Mouse (Mus musculus): Measurements from ENCODE around the gene Rrp15. TPM values are rescaled to one million over a fixed set of nuclear protein-coding genes. Genes with fewer than 3 reads are reported as not detected.
A peak's percentile ranks its signal among the peaks of the same experiment; 100 is the strongest.

Gene Rrp15
- total RNA-seq, 2 experiments from 2014 or later, result 12.6 to 37.9 TPM

- ATAC-seq (ENCODE audit: poor library complexity, severe bottlenecking), result no peak
These were observed 33.9 kb downstream of the Rrp15 start for GRCm38 (mm10) chr1:186714980-186715896.

DNA sequence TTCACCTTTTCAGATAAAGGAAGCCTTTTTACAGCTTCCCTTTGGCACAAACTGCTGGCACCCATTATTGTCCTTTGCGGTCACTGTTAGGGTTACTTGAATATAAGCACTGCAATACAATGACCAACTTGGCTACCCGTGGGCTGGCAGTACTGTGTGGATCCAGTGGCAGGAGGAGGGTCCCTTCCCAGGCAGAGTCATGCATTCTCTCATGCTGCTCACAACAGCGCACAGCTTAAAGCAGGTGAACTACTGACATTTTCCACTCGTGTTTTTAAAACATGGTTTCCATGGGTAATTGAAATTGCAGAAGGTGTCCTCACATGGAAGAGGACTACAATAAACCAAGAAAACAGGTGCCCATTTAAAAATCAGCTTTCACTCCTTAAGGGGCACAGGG, 34.9 kb downstream of the Rrp15 start:
- no peak for ATAC-seq (ENCODE audit: poor library complexity, severe bottlenecking)

GRCm38 (mm10) chr1:186712802-186713471, 36.2 kb downstream of the Rrp15 start:
- peak; percentile 67 for ATAC-seq (ENCODE audit: poor library complexity, severe bottlenecking)

DNA sequence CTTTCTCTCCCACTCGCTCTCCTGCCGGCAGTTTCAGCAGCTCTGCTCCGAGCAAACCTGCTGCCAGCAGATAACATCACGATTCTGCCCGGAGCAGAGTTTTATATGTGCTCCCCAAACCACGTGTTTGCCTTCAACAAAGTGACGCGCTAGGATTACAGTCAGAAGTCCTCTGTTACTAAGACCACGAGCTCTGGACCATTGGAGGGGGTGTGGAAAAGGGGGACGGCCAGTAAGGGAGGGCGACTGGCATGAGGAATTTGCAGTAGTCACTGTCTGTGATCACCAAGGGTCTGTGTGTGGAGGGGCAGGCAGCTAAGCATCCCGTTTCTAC, 43.3 kb downstream of the Rrp15 start, which contains the start of gene Tgfb2:
Gene Tgfb2, minus strand, starts transcription at position 75 of the 334 bp plus-strand sequence.
- no peak for ATAC-seq (ENCODE audit: poor library complexity, severe bottlenecking)

DNA sequence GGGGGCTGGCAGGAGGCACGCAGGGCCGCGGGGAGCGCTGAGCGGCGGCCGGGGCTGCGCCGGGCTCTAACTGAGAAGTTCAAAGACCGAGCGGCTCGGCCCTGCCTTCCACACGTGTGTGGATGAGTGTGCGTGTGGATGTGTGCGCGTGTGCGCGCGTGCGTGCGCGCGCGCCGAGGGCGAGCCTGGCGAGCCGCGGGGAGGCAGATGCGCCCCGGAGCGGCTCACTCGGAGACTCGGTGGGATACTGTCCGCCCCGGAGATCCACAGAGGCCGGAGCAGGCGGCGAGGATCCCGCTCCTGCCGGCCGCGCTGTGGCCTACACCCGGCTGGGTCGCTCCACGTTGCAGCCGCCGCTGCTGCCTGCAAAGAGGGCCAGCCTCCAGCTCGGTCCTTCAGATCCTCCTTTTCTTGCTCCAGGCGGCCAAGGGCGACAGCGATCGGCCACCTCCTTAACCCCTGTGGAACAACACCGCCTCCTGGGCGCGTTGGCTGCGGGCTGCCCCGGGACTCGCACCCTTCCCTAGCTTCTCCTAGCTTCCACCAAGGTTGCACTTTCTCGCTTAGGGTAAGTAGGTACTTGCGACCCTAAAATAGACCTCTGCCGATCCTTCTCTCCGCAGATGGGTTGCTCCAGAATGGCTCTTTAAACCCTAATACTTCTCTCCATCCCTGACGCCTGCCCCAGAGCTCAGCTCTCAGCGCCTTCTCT, 43.8 kb downstream of the Rrp15 start:
- ATAC-seq (ENCODE audit: poor library complexity, severe bottlenecking), result peak; percentile 43

GRCm38 (mm10) chr1:186703980-186704701, 45.0 kb downstream of the Rrp15 start:
- ATAC-seq (ENCODE audit: poor library complexity, severe bottlenecking), result no peak

- ATAC-seq (ENCODE audit: poor library complexity, severe bottlenecking), result peak; percentile 43
These were observed 45.7 kb downstream of the Rrp15 start for GRCm38 (mm10) chr1:186703256-186703979.

- ATAC-seq (ENCODE audit: poor library complexity, severe bottlenecking), result no peak
These were observed 46.5 kb downstream of the Rrp15 start for GRCm38 (mm10) chr1:186702391-186703255.

DNA sequence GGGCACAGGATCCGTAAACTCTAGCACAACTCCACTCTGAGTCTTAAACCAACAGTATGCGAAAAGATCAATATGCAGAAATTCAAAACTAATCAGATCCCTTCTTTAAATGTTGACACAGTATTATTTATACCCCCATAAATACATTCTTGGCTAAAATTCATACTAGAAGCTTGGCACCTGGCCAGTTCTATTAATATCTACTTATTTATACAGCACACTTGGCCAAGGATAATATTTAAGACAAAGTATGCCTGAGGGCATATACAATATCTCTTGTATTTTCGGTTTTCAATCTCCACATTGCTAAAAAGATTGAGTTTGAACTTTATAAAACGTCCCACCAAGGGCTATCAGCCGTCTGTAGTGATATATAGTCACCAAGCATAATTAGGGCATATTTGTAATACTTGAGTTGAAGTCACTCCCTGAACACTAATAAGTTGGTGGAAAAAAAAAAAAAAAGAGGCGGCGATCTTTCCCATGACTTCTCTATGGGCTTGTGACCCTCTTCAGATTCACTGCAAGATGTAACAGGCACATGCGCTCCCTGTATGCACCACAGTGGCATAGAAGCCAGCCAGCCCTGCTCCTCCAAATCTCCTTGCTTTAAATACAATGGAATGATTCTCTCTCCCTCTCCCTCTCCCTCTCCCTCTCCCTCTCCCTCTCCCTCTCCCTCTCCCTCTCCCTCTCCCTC, 47.8 kb downstream of the Rrp15 start:
- no peak for ATAC-seq (ENCODE audit: poor library complexity, severe bottlenecking)

DNA sequence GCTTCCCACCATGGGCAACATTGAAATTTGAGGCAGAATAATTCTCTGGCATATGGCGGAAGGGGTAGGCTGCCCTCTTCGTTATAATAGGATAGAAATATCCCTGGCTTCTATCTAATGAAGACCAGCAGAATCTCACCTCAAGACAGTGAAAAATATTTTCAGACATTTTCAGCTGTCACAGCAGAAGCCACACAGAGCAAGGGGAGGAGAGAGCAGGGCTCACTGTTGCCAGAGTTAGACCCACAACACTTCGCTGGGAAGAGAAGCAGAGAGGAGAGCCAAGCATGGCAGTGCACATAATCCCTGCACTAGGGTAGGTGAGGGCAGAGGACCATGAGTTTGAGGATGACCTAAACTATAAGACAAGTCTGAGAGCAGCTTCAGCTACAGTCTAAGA, 48.7 kb downstream of the Rrp15 start:
- no peak for ATAC-seq (ENCODE audit: poor library complexity, severe bottlenecking)

- ATAC-seq (ENCODE audit: poor library complexity, severe bottlenecking), result no peak
These were observed 50.4 kb downstream of the Rrp15 start for GRCm38 (mm10) chr1:186698583-186699338.

- no peak for ATAC-seq (ENCODE audit: poor library complexity, severe bottlenecking)
These were observed 52.9 kb downstream of the Rrp15 start for GRCm38 (mm10) chr1:186696231-186696630.

DNA sequence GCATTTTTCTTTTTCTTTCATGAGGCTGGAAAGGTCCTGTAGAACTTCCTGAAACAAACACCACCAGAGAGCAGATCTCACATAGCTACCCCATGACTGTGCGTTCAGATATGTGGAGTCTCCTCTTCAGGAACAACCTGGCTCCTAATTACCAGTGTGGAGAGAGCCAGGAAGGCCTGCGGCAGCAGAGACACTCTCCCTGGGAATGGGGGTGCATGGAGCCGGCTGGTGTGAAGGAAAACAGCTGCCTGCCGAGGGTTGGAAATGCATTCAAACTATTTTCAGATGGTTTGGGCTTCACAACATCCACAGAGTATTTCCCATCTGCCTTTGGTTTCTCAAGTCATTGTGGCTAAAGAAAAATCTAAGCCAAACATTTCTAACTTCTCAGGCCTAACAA, 53.8 kb downstream of the Rrp15 start:
- no peak for ATAC-seq (ENCODE audit: poor library complexity, severe bottlenecking)

DNA sequence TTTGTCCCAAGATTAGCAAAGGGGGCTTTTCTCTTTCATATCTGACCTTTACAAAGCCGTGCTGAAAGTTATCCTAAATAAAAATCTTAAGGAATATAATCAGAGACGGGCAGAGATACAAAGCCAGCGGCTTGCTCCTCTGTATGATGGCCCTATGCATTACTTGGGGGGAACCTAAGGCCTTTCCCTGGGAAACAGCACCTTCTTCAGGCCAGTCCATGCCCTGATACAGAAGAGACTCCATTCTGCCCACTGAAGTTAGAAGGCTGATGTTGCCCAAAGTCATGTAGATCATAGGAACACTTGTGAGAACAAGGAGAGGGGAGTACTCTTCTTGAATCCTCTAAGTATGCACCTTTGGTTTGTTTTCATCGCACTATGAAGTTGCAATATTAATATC, 56.8 kb downstream of the Rrp15 start:
- no peak for ATAC-seq (ENCODE audit: poor library complexity, severe bottlenecking)

DNA sequence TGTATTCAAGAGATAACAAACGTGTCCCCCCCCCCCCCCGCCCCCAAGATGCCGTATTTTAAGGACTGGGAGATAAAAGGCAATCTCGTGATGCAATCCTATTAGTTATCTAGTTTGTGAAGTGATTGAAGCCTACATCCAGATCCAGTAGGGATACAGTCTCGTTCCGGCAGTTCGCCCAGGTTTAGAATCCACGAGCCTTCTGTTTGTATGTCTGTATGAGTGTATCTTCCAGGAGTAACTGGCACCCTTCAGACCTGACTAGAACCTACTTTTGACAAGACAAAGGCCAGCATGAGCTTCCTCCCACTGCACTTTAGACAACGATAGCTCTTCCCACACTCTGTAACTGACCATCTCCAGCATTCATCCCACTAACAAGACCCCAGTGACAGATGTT, 57.5 kb downstream of the Rrp15 start:
- ATAC-seq (ENCODE audit: poor library complexity, severe bottlenecking), result no peak

GRCm38 (mm10) chr1:186684041-186684440, 65.1 kb downstream of the Rrp15 start:
- ATAC-seq (ENCODE audit: poor library complexity, severe bottlenecking), result no peak

DNA sequence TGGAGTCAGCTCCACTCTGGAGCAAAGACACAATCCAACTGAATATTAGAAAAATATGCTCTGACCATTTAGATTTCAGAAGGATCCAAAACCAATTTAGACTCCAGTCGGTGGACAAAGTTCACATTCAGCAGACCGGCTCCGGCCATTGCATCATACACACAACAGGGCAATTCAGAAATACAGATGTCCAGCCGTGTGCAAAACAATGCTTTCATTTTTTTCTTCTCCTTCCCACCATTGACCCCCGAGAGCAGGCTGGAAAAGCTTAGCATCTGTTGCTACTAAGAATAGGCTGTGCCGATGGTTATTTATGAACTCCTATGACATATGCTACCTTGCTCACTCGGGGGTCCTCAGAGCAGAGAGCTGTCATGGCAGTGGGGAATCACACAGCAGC, 66.6 kb downstream of the Rrp15 start:
- no peak for ATAC-seq (ENCODE audit: poor library complexity, severe bottlenecking)

DNA sequence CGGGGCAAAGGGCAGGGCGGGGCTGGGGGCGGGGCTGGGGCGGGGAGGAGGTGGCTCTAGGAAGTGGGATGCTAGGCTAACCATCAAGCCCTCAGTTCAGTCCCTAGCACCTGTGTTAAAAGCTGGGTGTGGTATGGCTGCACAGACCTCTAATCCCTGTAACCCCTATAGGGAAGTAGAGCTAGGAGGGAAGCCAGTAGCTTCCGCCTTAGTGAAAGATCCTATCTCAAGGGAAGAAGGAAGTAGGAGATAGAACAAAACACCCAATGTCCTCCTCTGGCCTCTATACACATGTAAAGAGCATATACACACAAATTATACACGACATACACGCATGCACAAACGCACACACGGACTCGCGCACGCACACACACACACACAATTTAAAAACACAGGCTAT, 71.5 kb downstream of the Rrp15 start:
- peak; percentile 54; the same call in 1 of the 2 replicates for ATAC-seq (ENCODE audit: poor library complexity, severe bottlenecking)

Data from megakaryocyte, adult 5-6 weeks (primary cell).